Mouse (Mus musculus) hindbrain, embryonic 14.5 days (tissue): ENCODE data around the gene Osbpl9. TPM values are rescaled to one million over a fixed set of nuclear protein-coding genes. Genes with fewer than 3 reads are reported as not detected.

Source experiments
- ATAC-seq: fragments of 200-750 bp; cut with Nextera tagmentation; 2 replicates; pipeline ENCODE4 v1.8.0; 2017; ENCODE audit warnings: moderate number of reproducible peaks, mild to moderate bottlenecking, moderate TSS enrichment, moderate library complexity; ENCODE audit not compliant: low FRiP score
- DNase-seq: peaks from one replicate; pipeline ENCODE4 v3.0.0-alpha.2; 2015; ENCODE audit warnings: low spot score
- H3K27ac ChIP-seq: fragments of 300-500 bp; sonication (generic); 2 replicates; pipeline ENCODE4 v1.5.1; 2014; ENCODE audit warnings: mild to moderate bottlenecking, moderate library complexity
- H3K27me3 ChIP-seq: fragments of 300-500 bp; sonication (generic); 2 replicates; pipeline ENCODE4 v1.6.1; 2014; ENCODE audit warnings: mild to moderate bottlenecking, low read length, mixed read lengths; ENCODE audit not compliant: control insufficient read depth, insufficient read depth
- H3K36me3 ChIP-seq: fragments of 300-500 bp; sonication (generic); replicated peaks from 2 replicates; pipeline ENCODE4 v1.6.1; 2014; ENCODE audit not compliant: control insufficient read depth, insufficient read depth
- H3K4me1 ChIP-seq: fragments of 300-500 bp; sonication (generic); replicated peaks from 2 replicates; pipeline ENCODE4 v1.6.1; 2014; ENCODE audit warnings: antibody characterized with exemption, low read length, mixed read lengths; ENCODE audit not compliant: control insufficient read depth, insufficient read depth
- H3K4me2 ChIP-seq: fragments of 300-500 bp; sonication (generic); replicated peaks from 2 replicates; pipeline ENCODE4 v1.6.1; 2014; ENCODE audit warnings: mild to moderate bottlenecking, moderate library complexity
- H3K4me3 ChIP-seq: fragments of 300-500 bp; sonication (generic); replicated peaks from 2 replicates; pipeline ENCODE4 v1.5.1; 2014; ENCODE audit warnings: mild to moderate bottlenecking, low read length
- H3K9ac ChIP-seq: fragments of 300-500 bp; sonication (generic); 2 replicates; pipeline ENCODE4 v1.6.1; 2014
- H3K9me3 ChIP-seq: fragments of 300-500 bp; sonication (generic); 2 replicates; pipeline ENCODE4 v1.6.1; 2016; ENCODE audit warnings: low read length; ENCODE audit not compliant: control insufficient read depth
- WGBS: fragments of 180-500 bp; shearing (Covaris S2); extraction: QIAGEN DNeasy Blood & Tissue Kit; methylation state at CpG from one replicate; pipeline ENCODE4 v1.1.7; 2014; 5-methylcytosine and 5-hydroxymethylcytosine counted together
- polyA plus RNA-seq: library from polyadenylated mRNA; unstranded; fragments of >200 nt; fragmentation: Nextera tagmentation; extraction: Ambion mirVana; gene quantifications from 2 replicates; pipeline ENCODE4 v1.2.1, GENCODE M21; 2014

The Osbpl9 gene
- polyA plus RNA-seq, 1 experiment from 2014 or later: 79.8 TPM

DNA sequence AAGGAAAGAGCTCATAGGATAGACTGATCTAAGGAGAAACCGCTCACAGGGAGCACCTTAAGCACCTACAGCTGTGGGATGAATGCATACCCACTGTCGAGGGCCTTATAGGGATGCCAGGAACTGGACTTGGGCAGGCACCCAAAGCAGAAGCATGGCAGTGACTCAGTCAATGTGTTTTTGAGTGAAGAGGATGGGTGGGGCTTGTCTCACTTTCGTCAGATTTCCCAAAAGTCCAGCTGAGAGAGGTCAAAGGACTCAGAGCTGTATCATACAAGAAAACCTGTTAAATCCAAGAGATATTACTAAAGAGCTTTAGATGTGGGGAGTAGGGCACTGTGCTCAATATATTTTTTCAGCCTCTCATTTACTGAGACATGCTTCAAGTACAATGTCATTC, 85.6 kb downstream of the Osbpl9 start:
- Histone ChIP-seq H3K4me1 (peaks cover 16% of the 10 kb centered on the region), H3K9ac (no peak overlapping the region), H3K27ac (no peak overlapping the region), H3K4me2 (0 out of 2 replicates have a peak overlapping the region, but pooled peaks have one; percentile 52), H3K4me3 (no peak overlapping the region), H3K36me3 (no peaks in the 10 kb centered on the region), H3K27me3 (no peaks in the 10 kb centered on the region), H3K9me3 (no peaks in the 10 kb centered on the region)
- 69% methylated on average over 3 of the region's 3 CpGs for WGBS
- ATAC-seq (no peak), DNase-seq (no peak)

DNA sequence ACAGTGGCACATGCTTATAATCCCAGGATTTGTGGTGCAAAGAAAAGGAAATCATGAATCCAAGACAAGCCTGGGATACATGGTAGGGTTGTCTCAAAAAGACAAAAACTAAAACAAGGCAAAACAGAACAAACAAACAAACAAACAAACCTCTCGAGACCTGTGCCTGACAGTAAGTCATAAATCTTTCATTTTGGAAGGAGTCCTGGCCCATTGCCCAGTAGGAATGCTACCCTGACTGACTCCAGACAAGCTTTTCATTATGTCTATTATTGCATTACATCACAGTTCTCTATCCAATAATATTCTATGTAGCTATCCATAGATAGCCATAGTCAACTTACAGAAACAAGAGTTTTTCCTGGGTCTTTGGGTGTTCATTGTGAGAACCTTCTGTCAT, 86.3 kb downstream of the Osbpl9 start:
- H3K4me2 ChIP-seq: no peak overlapping the region
- ATAC-seq (no peak), DNase-seq (no peak)
- no peaks in the 10 kb centered on the region for H3K27me3 ChIP-seq
- H3K4me3 ChIP-seq: no peak overlapping the region
- H3K27ac ChIP-seq: no peak overlapping the region
- H3K9ac ChIP-seq: no peak overlapping the region
- H3K36me3 ChIP-seq: no peaks in the 10 kb centered on the region
- WGBS: 68% methylated on average over 1 of the region's 1 CpGs
- H3K4me1 ChIP-seq: peaks cover 16% of the 10 kb centered on the region
- H3K9me3 ChIP-seq: no peaks in the 10 kb centered on the region

DNA sequence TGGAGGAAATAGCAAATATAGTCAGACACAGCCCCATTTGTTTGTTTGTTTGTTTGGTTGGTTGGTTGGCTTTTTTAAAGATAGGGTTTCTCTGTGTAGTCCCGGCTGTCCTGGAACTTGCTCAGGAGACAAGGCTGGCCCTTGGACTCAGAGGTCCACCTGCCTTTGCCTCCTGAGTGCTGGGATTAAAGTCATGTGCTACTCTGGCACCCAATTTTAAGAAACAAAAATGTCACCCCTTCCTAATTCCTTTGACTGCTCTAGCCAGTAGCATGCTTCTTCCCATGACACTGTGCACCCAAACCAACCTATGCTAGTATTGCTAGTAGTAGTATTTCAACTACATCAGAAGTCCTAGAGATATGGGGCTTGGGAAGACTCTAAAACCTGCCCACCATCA, 87.8 kb downstream of the Osbpl9 start:
- H3K4me1 ChIP-seq: peaks cover 16% of the 10 kb centered on the region
- H3K36me3 ChIP-seq: no peaks in the 10 kb centered on the region
- no peak overlapping the region for H3K4me3 ChIP-seq
- H3K9ac ChIP-seq: no peak overlapping the region
- DNase-seq: no peak
- no peak overlapping the region for H3K27ac ChIP-seq
- no peak for ATAC-seq
- 100% methylated on average over 1 of the region's 1 CpGs for WGBS
- H3K27me3 ChIP-seq: no peaks in the 10 kb centered on the region
- no peak overlapping the region for H3K4me2 ChIP-seq
- no peaks in the 10 kb centered on the region for H3K9me3 ChIP-seq

DNA sequence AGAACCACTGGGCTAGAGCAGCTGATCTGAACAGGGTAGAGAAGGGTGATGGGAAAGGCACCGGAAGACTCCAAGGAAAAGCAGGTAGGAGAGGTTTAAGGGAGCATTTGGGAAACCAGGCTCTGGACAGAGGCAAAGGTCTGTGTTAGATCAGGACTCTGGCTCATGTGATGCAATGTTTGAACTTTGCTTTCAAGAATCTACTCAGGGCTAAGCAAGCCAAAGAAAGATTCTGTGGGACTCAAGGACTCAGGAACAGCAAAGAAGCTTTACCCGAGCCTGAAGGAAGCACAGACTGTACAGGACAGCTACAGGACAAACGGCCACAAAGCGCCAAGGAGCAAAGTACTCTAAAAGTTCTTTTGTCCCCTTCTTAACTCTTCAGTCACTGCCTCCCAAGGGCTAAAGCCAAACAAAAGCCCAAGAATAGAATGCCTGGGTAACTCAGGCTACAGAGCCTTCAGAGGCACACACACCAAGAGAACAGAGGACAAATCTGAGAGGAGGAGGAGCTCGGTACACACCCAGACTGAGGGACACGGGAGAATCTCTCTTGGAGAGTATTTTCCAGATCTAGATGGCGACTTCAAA, 89.1 kb downstream of the Osbpl9 start:
- no peak overlapping the region for H3K4me2 ChIP-seq
- H3K4me1 ChIP-seq: peaks cover 11% of the 10 kb centered on the region
- H3K27me3 ChIP-seq: no peaks in the 10 kb centered on the region
- no peak overlapping the region for H3K9ac ChIP-seq
- DNase-seq (no peak), ATAC-seq (no peak)
- H3K27ac ChIP-seq: no peak overlapping the region
- no peak overlapping the region for H3K4me3 ChIP-seq
- H3K36me3 ChIP-seq: no peaks in the 10 kb centered on the region
- WGBS: 35% methylated on average over 7 of the region's 7 CpGs
- H3K9me3 ChIP-seq: no peaks in the 10 kb centered on the region

DNA sequence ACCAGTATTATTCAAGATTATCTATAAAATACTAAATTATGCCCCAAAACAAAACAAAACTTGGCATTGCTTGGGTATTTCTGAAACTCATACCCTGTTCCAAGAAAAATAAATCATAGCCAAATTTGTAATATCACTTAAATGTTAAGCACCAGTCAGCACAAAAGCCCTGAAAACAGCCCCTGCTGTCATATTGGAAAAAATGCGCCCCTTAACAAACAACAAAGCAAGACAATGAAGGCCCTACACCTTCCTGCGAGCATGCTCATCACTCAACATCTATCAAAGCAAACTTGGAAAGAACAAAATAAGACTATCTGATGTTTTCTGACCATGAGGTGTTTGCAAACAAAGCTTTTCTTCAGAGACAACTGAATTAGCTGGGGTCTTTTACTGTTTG, 91.1 kb downstream of the Osbpl9 start:
- no peaks in the 10 kb centered on the region for H3K9me3 ChIP-seq
- no peak overlapping the region for H3K27ac ChIP-seq
- ATAC-seq (no peak), DNase-seq (no peak)
- no peak overlapping the region for H3K4me2 ChIP-seq
- 85% methylated on average over 2 of the region's 2 CpGs for WGBS
- no peaks in the 10 kb centered on the region for H3K4me1 ChIP-seq
- no peaks in the 10 kb centered on the region for H3K36me3 ChIP-seq
- no peak overlapping the region for H3K9ac ChIP-seq
- H3K4me3 ChIP-seq: no peak overlapping the region
- H3K27me3 ChIP-seq: no peaks in the 10 kb centered on the region

DNA sequence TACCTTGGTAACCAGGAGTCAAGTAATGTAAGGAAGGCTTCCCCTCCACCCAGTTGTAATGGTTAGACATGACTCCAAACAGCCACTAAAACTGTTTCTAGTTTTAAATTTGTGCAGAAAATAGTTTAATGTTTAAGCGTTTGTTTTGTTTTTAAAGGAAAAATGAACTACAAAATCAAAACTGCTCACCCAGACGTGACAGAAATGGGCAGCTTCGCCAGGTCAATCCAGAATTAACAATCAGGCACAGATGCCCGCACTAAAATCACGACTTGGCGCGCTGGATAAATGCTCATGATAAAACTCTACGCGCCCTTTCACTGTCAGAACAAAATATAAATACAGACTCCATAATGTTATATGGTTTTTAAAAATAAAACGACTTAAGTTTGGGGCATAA, 92.4 kb downstream of the Osbpl9 start:
- DNase-seq: no peak
- Histone ChIP-seq H3K9me3 (no peaks in the 10 kb centered on the region), H3K9ac (no peak overlapping the region), H3K4me3 (no peak overlapping the region), H3K27me3 (no peaks in the 10 kb centered on the region), H3K4me2 (no peak overlapping the region), H3K4me1 (no peaks in the 10 kb centered on the region), H3K36me3 (no peaks in the 10 kb centered on the region), H3K27ac (no peak overlapping the region)
- no peak for ATAC-seq
- WGBS: 93% methylated on average over 10 of the region's 10 CpGs

DNA sequence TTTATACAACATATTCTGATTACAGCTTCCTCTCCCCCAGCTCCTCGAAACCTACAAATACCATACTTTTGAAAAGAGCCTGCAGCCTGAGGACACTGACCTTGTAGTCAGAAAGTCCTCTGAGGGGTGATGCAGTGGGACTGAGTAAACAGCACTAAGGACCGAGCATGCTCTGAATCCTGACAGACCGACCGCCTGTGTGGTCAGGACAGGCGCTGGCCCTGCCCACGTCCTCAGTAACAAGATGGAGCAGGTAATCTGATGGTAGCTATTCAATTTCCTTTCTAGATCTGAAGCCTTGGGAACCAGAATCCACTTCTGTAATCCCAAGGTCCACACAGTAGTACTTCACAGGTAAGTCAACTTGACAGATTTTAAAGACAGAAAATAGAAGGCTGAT, 93.1 kb downstream of the Osbpl9 start:
- Histone ChIP-seq H3K27me3 (no peaks in the 10 kb centered on the region), H3K9ac (no peak overlapping the region), H3K4me1 (no peaks in the 10 kb centered on the region), H3K9me3 (no peaks in the 10 kb centered on the region), H3K27ac (no peak overlapping the region), H3K4me2 (no peak overlapping the region), H3K36me3 (no peaks in the 10 kb centered on the region), H3K4me3 (no peak overlapping the region)
- DNase-seq (no peak), ATAC-seq (no peak)
- WGBS: 90% methylated on average over 6 of the region's 6 CpGs

DNA sequence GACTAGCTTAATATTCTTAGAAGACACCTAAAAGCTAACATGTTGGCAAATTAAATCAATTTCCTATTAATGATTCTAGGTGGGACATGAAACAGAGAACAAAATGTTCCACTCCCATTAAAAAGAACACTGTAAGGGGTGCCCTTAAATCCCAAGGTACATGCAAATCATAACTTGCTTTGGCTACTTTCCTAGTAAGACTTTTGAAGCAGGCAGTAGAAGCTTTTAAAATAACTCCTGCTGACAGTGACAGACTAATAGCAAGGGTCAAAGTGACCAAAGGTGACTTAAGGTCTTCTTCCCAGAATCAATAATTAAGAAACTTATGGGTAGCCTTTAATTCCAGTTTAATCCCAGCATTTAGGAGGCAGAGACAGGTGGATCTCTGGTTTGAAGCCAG, 95.5 kb downstream of the Osbpl9 start:
- Histone ChIP-seq H3K27ac (no peak overlapping the region), H3K9ac (no peak overlapping the region), H3K27me3 (no peaks in the 10 kb centered on the region), H3K4me1 (no peaks in the 10 kb centered on the region), H3K36me3 (0 out of 2 replicates have a peak, but pooled peaks cover 5% of the 10 kb centered on the region), H3K4me3 (no peak overlapping the region), H3K9me3 (no peaks in the 10 kb centered on the region), H3K4me2 (no peak overlapping the region)
- DNase-seq (no peak), ATAC-seq (no peak)

DNA sequence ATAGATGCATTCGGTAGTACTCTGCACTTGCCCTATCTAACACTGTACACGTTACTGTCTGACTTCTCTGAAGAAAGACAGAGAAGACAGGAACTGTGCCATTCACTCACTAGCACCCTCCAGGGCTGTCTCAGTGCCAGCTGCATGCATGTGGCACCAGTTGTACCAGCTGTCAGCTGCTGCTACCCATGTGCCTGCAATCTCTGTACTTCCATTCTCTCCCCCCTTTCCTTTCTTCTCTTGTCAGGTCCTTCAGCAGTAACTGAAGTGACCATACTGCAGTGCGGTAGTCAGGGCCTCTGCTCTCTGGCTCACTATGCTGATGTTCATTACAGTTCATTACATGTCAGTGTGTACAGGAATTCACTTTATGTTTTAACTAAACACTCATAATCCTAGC, 96.0 kb downstream of the Osbpl9 start:
- Histone ChIP-seq H3K27me3 (no peaks in the 10 kb centered on the region), H3K4me2 (no peak overlapping the region), H3K4me1 (no peaks in the 10 kb centered on the region), H3K9me3 (no peaks in the 10 kb centered on the region), H3K36me3 (peaks cover 9% of the 10 kb centered on the region; the same call in 1 of the 2 replicates), H3K27ac (no peak overlapping the region), H3K4me3 (no peak overlapping the region), H3K9ac (no peak overlapping the region)
- no peak for DNase-seq
- ATAC-seq: peak; percentile 48; the same call in 1 of the 2 replicates
- 72% methylated on average over 3 of the region's 3 CpGs for WGBS

DNA sequence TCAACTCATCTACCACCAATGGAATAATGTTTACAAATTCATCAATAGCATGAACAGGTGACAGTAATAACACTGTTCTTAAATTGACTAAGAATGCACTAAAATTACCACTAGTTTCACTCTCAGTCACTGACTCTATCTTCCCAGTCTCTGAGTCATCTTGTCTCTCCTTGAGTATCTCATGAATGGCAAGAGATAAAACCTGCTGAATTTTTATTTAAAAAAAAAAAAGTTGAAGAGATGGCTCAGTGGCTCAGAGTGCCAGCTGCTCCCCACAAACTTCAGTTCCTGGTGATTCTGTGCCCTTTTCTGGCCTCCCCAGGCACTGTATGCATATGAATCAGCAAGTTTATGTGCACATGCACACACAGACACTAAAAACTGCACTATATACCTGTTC, 96.8 kb downstream of the Osbpl9 start:
- no peak overlapping the region for H3K9ac ChIP-seq
- H3K4me1 ChIP-seq: no peaks in the 10 kb centered on the region
- H3K4me3 ChIP-seq: no peak overlapping the region
- H3K27me3 ChIP-seq: no peaks in the 10 kb centered on the region
- H3K27ac ChIP-seq: no peak overlapping the region
- H3K9me3 ChIP-seq: no peaks in the 10 kb centered on the region
- ATAC-seq (no peak), DNase-seq (no peak)
- no peak overlapping the region for H3K4me2 ChIP-seq
- peaks cover 15% of the 10 kb centered on the region for H3K36me3 ChIP-seq
